Comparison of ENCODE assay signal across 8 mouse cellular contexts in the genomic region with DNA sequence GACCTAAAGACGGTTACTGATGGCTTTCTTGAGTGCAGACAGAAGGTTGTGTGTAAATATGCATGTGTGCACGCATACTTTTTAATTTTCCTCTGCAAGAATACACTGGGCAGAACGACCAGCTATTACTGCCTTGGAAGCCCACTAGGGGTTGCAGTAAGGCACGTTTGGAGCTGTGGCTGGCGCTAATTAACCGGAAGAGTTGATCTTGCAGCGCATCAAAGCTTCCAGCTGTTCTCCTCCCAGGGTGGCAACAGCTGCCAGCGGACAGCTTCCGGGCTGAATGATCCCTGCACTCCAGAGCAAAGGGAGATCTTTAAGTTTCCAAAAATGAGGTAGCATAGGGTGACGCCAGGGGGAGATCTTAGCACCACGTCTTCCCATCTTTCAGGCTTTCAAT. TPM values are rescaled to one million over a fixed set of nuclear protein-coding genes. Genes with fewer than 3 reads are reported as not detected.
DNase-seq lines count a peak whose midpoint lies in the region; ATAC-seq and TF ChIP-seq lines count a peak whose summit lies in the region.

No protein-coding gene starts in this region.

- peak overlapping the region; percentile 48 for H3K27ac ChIP-seq in left cerebral cortex, adult 2 months
- H3K27ac ChIP-seq in hindbrain, embryonic 12.5 days, result peak overlapping the region; percentile 26; the same call in 1 of the 2 replicates
- peak overlapping the region; percentile 83 for H3K27ac ChIP-seq in midbrain, embryonic 16.5 days (ENCODE audit: low read length)
- H3K27ac ChIP-seq in gastrocnemius, adult 2 months, result no peak overlapping the region

- 0 out of 2 replicates have a peak overlapping the region, but pooled peaks have one; percentile 32 for H3K9ac ChIP-seq in hindbrain, embryonic 12.5 days
- H3K9ac ChIP-seq in midbrain, embryonic 16.5 days (ENCODE audit: low read depth, low read length), result peak overlapping the region; percentile 65

- WGBS in hindbrain, embryonic 12.5 days, result 17% methylated on average over 11 of the region's 11 CpGs
- 18% methylated on average over 11 of the region's 11 CpGs for whole genome bisulfite sequencing in midbrain, embryonic 16.5 days

- peak overlapping the region; percentile 60 for H3K4me2 ChIP-seq in hindbrain, embryonic 12.5 days (replicated peaks)
- peak overlapping the region; percentile 64 for H3K4me2 ChIP-seq in midbrain, embryonic 16.5 days (ENCODE audit: low read length)

- DNase-seq in left cerebral cortex, adult 2 months (ENCODE audit: extremely low spot score in 1 of 2, low spot score in 2 of 2), result peak in 1 of 2 experiments; percentile 9
- no peak for DNase-seq in left cerebral cortex, adult 11 months (ENCODE audit: low spot score)
- peak; percentile 39 for DNase-seq in embryo, embryonic 10 days (ENCODE audit: low spot score)
- DNase-seq in gastrocnemius, adult 2 months, result no peak
- DNase-seq in gastrocnemius, postnatal 25 days, result no peak
- DNase-seq in yolk sac, embryonic 10.5 days (ENCODE audit: low spot score), result no peak

- no peaks in the 10 kb centered on the region for H3K9me3 ChIP-seq in hindbrain, embryonic 12.5 days (replicated peaks)
- H3K9me3 ChIP-seq in midbrain, embryonic 16.5 days (replicated peaks; ENCODE audit: control insufficient read depth, low read length, poor library complexity, severe bottlenecking), result no peaks in the 10 kb centered on the region

- peak overlapping the region; percentile 47 for H3K4me3 ChIP-seq in left cerebral cortex, adult 2 months
- peak overlapping the region; percentile 38 for H3K4me3 ChIP-seq in hindbrain, embryonic 12.5 days
- H3K4me3 ChIP-seq in midbrain, embryonic 16.5 days (ENCODE audit: low read depth, low read length), result peak overlapping the region; percentile 52
- H3K4me3 ChIP-seq in gastrocnemius, adult 2 months, result no peak overlapping the region

- no peaks in the 10 kb centered on the region for H3K4me1 ChIP-seq in hindbrain, embryonic 12.5 days
- H3K4me1 ChIP-seq in midbrain, embryonic 16.5 days (ENCODE audit: control insufficient read depth, insufficient read depth, low read length), result no peaks in the 10 kb centered on the region

- ATAC-seq in hindbrain, embryonic 12.5 days (ENCODE audit: low FRiP score), result peak; percentile 63
- ATAC-seq in midbrain, embryonic 16.5 days, result peak; percentile 76

- H3K27me3 ChIP-seq in hindbrain, embryonic 12.5 days, result peaks cover 11% of the 10 kb centered on the region
- H3K27me3 ChIP-seq in midbrain, embryonic 16.5 days (ENCODE audit: control insufficient read depth, insufficient read depth, low read depth, low read length), result no peaks in the 10 kb centered on the region

- peak; percentile 25 for TF ChIP-seq CTCF in left cerebral cortex, adult 2 months (IDR thresholded peaks at IDR 0.05)
- TF ChIP-seq CTCF in gastrocnemius, adult 2 months (IDR thresholded peaks at IDR 0.05), result no peak

- no peaks in the 10 kb centered on the region for H3K36me3 ChIP-seq in hindbrain, embryonic 12.5 days
- no peaks in the 10 kb centered on the region for H3K36me3 ChIP-seq in midbrain, embryonic 16.5 days (ENCODE audit: control insufficient read depth, insufficient read depth, low read length)

- intact Hi-C loops in left cerebral cortex, adult 2 months (cut with DNase I), result no loop called here
- intact Hi-C loops in gastrocnemius, adult 2 months (cut with DNase I), result no loop called here

RNA-seq across cellular contexts. Expression of gene Tenm1, which starts 1.7 kb away (rescaled TPM):
- total RNA-seq in left cerebral cortex, adult 2 months (2021), result 10 to 100 TPM; 46.7 to 49.3 TPM
- polyA plus RNA-seq in hindbrain, embryonic 12.5 days (2016; fragmentation: Nextera tagmentation; extraction: Ambion mirVana), result 5.5 and 5.7 TPM in 2 replicates
- polyA plus RNA-seq in midbrain, embryonic 16.5 days (2015; fragmentation: Nextera tagmentation; extraction: Ambion mirVana), result 42.2 and 42.5 TPM in 2 replicates
- not detected for total RNA-seq in gastrocnemius, adult 2 months (2021)
- total RNA-seq in gastrocnemius, postnatal 25 days (2021), result under 1 TPM in 1 of 2 experiments, not detected in 1; 0.08 TPM

Comparison
In these comparisons a context has a peak if more than half of its experiments do, and no peak if none do; other contexts are left out.
1. RNA of gene Tenm1, which starts 1.7 kb away (total RNA-seq): 46.7 to 49.3 TPM in left cerebral cortex, adult 2 months; 0.08 TPM in gastrocnemius, postnatal 25 days and not detected in gastrocnemius, adult 2 months; every median in the first group is over 10 times any median in the second.